Mouse (Mus musculus): ENCODE measurements around the gene Dock7. TPM values are rescaled to one million over a fixed set of nuclear protein-coding genes. Genes with fewer than 3 reads are reported as not detected.

Gene Dock7
- total RNA-seq, 2 experiments from 2014 or later, result 6.4 to 6.8 TPM

DNA sequence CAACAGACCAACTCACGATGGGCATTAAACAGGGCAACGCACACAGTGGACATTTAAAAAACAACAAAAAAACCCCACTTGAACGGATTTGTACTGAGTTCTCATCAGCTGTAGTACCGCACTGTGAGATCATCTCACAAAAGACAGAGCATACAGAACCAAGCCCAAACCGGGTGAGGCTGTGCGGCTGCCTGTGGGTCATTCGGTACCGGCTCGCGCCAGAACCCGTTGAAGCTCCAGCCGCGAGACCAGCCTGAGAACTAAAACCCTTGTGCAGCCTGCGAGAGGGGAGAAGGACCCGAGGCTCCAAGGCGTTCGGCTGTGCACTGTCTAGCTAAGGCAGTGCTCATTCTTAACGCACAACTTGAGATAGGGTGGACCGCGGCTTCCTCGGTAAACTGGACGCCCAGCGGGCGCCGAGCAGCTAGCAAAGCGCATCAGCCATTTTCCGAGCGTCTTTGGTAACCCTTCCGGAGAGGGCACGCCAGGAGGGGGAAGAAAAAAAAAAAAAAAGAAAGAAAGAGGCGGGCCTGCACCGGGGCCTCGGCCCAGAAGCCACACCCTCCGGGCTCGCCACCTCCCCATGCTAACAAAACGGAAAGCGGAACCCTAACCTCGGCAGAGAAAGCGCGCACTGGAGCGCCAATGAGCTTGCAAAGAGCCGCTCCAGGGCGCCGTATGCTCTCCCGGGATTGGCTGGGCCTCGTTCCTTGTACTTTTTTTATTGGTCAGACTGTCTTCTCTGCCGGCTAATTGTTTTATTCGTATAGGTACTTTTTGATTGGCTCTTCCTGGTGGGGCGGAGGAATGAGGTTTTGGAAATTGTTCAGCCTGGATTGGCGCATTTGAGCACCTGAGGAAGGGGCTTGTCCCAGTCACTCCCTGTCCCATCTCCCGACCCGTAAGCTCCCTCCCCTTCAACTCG lies 197.8 kb downstream of the Dock7 start:
- peak; percentile 89 to 96 for DNase-seq
- intact Hi-C loops (cut with DNase I), result no loop called here

DNA sequence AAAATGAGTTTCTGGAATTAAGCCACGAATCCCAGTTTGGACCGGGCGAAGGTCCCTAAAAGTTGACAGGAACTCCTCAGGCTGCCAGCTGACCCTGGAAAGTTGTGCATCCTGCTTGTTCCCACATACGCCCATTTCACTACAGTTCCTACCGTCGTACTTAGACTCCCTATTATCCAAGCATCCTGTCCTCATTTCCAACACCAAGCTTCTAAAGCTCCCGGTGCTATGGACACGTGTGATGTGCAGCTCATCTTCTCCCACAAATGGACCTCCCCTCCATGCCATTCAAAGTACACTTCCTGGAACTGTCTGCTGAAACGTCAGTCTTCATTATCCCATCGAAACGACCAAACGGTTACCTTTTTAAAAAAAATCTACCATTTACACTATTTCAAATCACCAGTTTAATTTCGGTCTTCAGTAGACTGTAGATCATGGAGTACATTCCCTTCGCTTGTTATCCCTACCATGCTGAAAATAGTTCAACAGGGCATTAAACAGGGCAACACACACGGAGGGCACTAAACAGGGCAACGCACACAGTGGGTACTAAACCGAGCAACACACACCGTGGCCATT lies 198.6 kb downstream of the Dock7 start:
- no peak for DNase-seq
- intact Hi-C loops (cut with DNase I), result no loop called here

DNA sequence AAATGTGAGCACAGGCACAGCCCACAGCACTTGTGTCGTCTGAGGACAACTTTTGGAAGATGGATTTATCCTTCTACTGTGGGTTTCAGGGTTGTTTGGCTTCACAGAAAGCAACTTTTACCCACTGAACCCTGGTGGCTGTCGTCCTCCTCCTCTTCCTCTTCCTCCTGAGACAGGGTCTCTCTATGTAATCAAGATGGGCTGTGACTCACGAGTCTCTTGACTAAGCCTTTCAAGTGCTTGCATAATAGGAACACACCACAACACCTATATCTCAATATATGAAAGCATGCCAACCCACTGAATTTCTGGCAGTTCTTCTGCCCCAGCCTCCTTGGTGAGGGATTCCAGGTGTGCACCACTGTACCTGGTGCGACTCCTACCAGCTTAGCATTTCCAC lies 199.8 kb downstream of the Dock7 start:
- intact Hi-C loops (cut with DNase I), result no loop called here
- no peak for DNase-seq

DNA sequence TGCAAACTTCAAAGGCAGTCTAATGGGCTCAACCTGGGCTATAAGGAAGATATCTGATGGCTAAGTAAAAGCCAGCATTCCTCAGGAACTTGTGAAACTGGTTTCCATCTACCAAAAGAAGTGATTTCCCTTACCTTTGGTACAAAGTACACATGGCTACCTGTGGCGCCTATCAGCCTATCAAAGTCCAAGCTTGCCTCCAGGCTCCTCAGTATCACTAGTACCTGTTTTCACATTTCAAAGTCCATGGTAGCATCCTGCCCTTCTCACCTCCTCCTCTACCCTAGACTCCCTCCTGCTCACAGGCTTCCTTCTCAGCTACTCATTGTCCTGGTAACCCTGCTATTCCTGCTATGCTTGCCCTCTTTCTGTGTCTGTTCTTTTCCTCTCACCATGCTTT lies 202.5 kb downstream of the Dock7 start:
- intact Hi-C loops (cut with DNase I), result no loop called here
- no peak for DNase-seq

DNA sequence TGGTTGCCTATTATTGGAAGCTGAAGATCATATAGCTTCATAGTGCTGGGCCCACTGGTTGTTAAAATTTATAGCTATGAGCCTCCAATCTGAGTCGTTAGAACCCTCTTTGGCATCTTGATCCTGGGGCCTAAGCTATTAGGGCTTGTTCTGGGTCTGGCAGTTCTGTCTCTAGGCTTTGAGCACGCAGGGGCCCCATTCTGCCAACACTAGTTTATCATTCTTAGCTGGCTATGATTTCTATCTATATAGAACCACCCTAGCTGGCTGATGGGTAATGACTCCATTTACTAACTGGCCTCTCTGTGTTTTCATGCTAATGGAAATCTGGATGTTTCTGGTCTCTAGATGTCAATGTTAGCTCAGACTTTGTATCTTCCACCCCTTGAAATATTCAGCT lies 203.0 kb downstream of the Dock7 start:
- intact Hi-C loops (cut with DNase I), result no loop called here
- no peak for DNase-seq

DNA sequence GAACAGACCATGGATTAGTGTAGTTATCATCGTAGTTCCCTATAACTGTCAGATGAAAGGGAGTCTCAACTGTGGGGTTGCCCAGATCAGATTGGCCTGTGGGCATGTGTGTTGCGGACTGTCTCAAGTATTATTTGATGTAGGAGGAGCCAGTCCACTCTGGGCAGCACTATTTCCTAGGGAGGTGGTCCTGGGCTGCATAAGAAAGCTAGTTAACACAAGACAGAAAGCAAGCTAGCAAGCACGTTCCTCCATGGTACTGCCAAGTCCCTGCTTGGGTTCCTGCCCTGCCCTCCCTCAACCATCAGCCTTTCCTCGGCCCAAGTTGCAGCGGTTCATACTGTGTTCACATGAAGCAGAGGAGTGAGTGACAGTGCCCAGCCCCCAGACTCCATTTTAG lies 210.5 kb downstream of the Dock7 start:
- intact Hi-C loops (cut with DNase I), result no loop called here

DNA sequence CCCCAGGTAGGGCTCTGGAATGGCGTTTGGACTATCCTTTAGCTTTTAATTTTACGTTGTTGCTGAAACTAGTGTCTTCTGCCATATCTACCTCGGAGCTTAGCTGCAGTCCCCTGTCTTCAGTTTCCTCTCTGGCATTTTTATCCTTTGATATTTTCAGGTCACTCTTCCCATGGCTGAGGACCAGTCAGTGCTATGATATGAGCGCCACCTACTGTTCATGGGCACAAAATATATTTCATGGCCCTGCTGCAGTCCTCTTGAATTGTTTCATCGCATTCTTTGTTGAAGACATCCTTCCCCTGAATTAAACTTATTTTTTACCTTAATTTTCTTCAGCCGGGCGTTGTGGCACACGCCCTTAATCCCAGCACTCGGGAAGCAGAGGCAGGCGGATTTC lies 233.6 kb downstream of the Dock7 start:
- peak in 1 of 2 experiments; percentile 11 for DNase-seq
- intact Hi-C loops (cut with DNase I), result loop anchor here (2.0 kb wide), 1 partner anchor 146 kb away; no protein-coding TSS in a partner anchor

More for the DNA sequence above, 210.5 kb downstream of the Dock7 start:
- no peak for DNase-seq

Other genes starting within 250 kb of the Dock7 start
- 1 to 10 TPM; 8.2 to 9.1 TPM for gene Usp1, start 197.1 kb downstream of the Dock7 start, total RNA-seq (2021)
- not detected for gene Angptl3, start 90.0 kb downstream of the Dock7 start, total RNA-seq (2021)
- 1 to 10 TPM; 4.9 to 5.5 TPM for gene Atg4c, start 73.0 kb upstream of the Dock7 start, total RNA-seq (2021)
- not detected for gene Gm12689, start 175.0 kb upstream of the Dock7 start, total RNA-seq (2021)

Data from gastrocnemius, postnatal 36 days (tissue).